Mouse (Mus musculus) adrenal gland, postnatal 25 days (tissue): ENCODE data around the gene Tasp1. TPM values are rescaled to one million over a fixed set of nuclear protein-coding genes. Genes with fewer than 3 reads are reported as not detected.
"Not testable (repeated sequence)": the region's sequence is repeated elsewhere in the genome, so short reads cannot be mapped to it uniquely, and the experiment has no call there.

Experiments used
- DNase-seq: peaks from one replicate; pipeline ENCODE4 v3.0.0; 2021; ENCODE audit warnings: mixed read lengths
- long read RNA-seq: library from polyadenylated mRNA; stranded (forward); transcript quantifications from one replicate; pipeline ENCODE4 v2.0.0, GENCODE M21; 2021
- total RNA-seq: library from RNA; stranded (reverse); gene quantifications from 2 replicates; pipeline ENCODE4 v1.2.3, GENCODE M21; 2021

The Tasp1 gene
- total RNA-seq: 10.4 and 12.4 TPM in 2 replicates
- long read RNA-seq, transcript Tasp1-203 (14 exons, 2,258 nt): major isoform, 5 of 22 reads
- long read RNA-seq, partial matches to known transcripts: 8 of 22 reads
- long read RNA-seq, other reads (novel, unspliced or antisense): 7 of 22 reads

GRCm38 (mm10) chr2:140066353-140067314, at the start of gene Tasp1:
Tasp1 (minus strand) TSS chr2:140066805.
- DNase-seq: peak; percentile 91

DNA sequence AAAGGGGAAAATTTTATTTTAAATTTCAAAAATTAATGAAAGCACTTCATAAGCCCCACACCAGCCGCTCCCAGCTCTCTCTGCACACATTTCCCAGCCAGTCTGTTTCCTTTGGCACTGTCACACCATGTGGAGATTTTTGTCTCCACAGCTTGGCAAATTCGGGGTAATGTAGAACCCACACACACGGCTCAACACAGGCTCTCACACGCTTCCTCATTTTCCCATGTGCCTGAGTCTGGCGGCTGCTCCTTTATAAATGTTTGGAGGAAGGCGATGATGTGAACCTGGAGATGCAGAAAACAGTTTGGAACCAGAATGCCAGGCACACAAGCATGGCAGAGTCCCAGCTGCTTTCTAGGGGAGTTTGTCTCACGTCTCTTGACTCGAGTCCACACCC, 47.2 kb upstream of the Tasp1 start:
- DNase-seq: no peak

DNA sequence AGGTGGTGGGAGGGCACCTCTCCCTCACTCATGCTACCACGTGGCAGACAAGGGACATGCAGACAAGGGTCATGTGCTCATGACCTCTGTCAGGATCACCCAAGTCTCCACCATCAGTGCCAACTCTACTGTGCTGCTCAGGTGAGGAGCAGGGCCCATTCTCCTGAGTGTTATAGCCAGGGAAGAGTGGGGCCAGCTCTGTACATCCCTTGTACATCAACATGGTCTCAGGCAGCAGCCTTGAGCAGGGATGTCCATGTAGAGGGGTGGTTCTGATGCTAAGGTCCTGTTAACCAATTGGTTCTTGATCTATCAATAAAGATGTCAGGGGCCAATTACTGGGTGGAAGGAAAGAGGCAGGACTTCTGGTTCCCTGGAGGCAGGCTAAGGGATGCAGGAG, 42.3 kb upstream of the Tasp1 start:
- no peak for DNase-seq

- DNase-seq: no peak
Measured at GRCm38 (mm10) chr2:140107641-140108040, 41.0 kb upstream of the Tasp1 start.

GRCm38 (mm10) chr2:140104951-140105350, 38.3 kb upstream of the Tasp1 start:
- DNase-seq: no peak

DNA sequence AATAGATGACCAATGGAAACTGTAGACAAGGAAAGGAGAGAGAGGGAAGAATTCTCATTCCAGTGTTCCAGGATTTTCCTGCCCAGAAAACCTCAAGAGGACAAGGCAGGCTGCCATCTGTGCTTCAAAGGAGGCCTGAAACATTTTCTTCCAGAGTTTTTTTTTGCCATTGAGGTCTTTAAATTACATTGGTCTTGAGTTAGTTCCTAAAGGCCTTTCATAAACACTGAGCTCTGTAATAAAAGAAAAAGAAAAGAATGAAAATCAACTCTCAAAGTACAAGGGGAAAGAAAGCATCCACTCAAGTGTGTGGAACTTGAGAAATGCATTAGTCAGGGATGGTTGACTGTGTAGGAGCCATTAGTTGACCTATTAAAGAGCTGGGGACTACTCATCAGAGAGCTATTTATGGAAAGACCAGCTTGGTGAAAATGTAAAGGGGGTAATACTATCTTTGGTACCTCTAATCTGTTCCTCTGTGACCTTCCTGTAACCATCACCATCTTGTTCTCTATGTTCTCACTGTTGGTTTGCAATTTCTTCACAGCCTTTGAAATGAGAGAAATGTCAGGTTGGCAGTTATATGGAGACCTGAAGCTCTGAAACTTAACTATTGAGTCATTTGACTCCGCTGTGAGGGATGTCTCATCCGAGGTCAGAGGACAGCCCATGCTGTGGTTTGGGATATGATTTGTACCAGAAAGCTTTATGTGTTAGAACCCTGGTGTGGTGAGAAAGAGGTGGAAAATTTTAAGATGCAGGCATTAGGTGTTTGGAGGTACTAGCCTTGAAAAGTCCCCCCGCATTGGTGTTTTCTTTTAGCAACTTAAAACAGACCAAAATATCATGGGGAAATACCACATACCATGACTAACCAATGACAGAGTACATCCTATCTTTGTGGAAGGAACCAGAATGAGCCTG, 34.2 kb upstream of the Tasp1 start:
- no peak for DNase-seq

DNA sequence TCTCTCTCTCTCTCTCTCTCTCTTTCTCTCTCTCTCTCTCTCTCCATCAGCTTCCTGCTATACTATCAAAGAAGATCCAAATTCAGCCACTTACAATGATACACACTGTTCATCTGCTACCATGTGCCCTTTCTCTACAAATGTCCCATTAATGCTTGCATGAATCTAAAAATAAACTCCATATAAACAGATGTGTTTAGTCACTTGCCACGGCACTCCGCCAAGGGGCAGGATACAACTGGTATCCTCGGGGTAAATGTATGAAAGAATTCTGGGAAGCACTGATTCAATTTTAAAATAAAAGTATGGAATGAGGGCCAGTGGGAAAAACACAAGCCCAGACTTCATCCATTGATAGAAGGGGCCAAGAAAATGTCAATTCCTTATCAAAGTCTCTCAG, 33.4 kb upstream of the Tasp1 start:
- DNase-seq: no peak

GRCm38 (mm10) chr2:140097131-140097591, 30.6 kb upstream of the Tasp1 start:
- no peak for DNase-seq

GRCm38 (mm10) chr2:140096034-140096433, 29.4 kb upstream of the Tasp1 start:
- DNase-seq: no peak

- no peak for DNase-seq
Measured at GRCm38 (mm10) chr2:140093433-140093832, 26.8 kb upstream of the Tasp1 start.

DNA sequence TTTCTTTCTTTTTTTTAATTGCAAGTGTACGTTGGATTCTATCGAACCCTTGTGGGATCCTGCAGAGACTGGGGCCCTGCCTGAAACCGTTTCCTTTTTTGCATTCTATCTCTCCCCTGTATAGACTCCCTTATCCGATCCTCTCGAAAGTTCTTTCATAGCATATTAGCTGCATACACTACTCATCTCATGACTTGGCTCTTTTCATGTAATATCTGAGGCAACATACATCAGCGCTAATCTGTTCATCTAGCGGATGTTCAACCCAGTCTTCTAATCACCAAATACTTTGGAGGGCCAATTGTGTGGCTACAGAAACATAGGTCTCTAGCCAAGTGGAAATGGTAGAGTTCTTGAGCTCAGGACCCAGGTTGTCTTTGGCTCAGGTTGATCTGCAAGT, 17.6 kb upstream of the Tasp1 start:
- DNase-seq: no peak

GRCm38 (mm10) chr2:140080747-140081577, 14.4 kb upstream of the Tasp1 start:
- no peak for DNase-seq

- not testable (repeated sequence) for DNase-seq
Measured at GRCm38 (mm10) chr2:140079284-140079683, 12.7 kb upstream of the Tasp1 start.

DNA sequence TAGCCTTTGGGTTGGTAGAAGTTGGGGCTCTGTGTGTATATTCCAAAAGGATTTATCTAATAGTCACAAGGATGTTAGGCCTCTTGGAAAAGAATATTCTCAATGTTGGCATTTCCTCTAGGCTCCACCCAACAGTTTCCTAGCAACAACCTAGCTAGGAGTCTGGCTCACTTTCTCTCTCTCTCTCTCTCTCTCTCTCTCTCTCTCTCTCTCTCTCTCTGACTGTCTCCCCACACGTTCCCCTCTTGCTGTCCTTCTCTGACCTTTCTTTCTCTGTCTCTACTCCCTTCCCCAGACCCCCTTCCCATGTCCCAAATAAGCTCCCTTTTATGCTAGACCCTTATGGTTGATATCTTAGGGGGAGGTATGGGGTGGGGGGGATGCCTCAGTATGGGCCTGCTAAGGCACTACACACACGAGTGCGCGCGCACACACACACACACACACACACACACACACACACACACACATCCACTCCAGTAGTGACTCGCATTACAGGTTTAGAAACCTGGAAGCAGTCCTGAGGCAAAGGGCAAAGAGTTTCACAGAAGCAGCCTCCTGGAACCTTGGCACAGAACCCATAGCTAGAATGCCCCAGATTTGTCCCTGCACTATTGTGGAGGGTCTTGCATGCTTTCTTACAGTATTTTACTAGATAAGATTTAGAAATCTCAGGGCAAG, 12.1 kb upstream of the Tasp1 start:
- DNase-seq: no peak

DNA sequence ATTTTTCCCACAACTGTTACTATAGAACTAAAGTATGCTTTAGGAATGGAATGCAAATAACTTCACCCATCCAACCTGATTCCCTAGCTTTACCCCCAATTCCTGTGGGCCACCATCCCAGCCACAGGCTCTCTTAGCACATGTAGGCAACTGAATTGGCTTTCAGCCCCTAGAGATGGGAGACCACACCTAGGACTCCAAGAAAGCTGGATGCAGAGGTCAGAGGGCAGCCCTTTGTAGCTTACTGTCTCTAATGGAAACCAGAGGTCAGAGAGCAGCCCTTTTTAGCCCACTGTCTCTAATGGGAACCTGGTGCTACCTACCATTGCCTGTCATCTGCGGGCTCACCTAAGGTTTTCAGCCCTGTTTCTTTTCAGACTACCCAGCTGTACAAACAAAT, 10.9 kb upstream of the Tasp1 start:
- DNase-seq: no peak

- DNase-seq: no peak
Measured at GRCm38 (mm10) chr2:140075150-140075549, 8.5 kb upstream of the Tasp1 start.

GRCm38 (mm10) chr2:140067516-140067915, 911 bp upstream of the Tasp1 start:
- no peak for DNase-seq

DNA sequence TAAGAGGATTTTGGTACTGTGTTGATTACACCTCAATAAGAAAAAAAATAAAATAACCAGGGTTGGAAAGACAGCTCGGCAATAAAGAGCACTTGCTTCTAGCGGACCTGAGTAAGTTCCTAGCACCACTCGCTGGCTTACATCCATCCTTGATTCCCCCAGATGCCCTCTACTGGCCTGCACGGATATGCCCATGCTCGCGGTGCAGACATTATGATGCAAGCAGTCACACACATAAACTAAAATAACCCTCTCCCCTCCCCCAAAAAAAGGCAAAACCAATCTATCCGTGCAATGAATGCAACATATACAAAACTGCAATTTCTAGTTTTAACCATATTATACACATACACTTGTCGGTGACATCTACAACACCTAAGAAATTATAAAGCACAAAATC, 929 bp downstream of the Tasp1 start:
- no peak for DNase-seq

- no peak for DNase-seq
Measured at GRCm38 (mm10) chr2:140061481-140061880, 5.1 kb downstream of the Tasp1 start.

GRCm38 (mm10) chr2:140060092-140060867, 6.3 kb downstream of the Tasp1 start:
- DNase-seq: no peak
